Mouse (Mus musculus) brain, embryonic 14.5 days (tissue): ENCODE results near the gene Dab1.

Source experiments
- CTCF ChIP-seq: fragments of 200-500 bp; IDR thresholded peaks from 2 replicates; pipeline ENCODE4 v1.5.1; 2012; ENCODE audit warnings: inconsistent platforms, mild to moderate bottlenecking, moderate library complexity, borderline replicate concordance; ENCODE audit not compliant: insufficient read depth, insufficient read length; ENCODE audit errors: extremely low read depth
- POLR2A ChIP-seq: fragments of 200-500 bp; IDR thresholded peaks from 2 replicates; pipeline ENCODE4 v1.6.1; 2012; ENCODE audit warnings: mild to moderate bottlenecking, inconsistent platforms, borderline replicate concordance; ENCODE audit not compliant: poor library complexity, insufficient read depth, insufficient read length, severe bottlenecking; ENCODE audit errors: extremely low read depth

- TF ChIP-seq POLR2A, result no peak
- no peak for TF ChIP-seq CTCF
Observed at GRCm38 (mm10) chr4:104114006-104114361, 494.8 kb downstream of the Dab1 start.
